ENCODE assay signal across 22 mouse cellular contexts in the genomic region with DNA sequence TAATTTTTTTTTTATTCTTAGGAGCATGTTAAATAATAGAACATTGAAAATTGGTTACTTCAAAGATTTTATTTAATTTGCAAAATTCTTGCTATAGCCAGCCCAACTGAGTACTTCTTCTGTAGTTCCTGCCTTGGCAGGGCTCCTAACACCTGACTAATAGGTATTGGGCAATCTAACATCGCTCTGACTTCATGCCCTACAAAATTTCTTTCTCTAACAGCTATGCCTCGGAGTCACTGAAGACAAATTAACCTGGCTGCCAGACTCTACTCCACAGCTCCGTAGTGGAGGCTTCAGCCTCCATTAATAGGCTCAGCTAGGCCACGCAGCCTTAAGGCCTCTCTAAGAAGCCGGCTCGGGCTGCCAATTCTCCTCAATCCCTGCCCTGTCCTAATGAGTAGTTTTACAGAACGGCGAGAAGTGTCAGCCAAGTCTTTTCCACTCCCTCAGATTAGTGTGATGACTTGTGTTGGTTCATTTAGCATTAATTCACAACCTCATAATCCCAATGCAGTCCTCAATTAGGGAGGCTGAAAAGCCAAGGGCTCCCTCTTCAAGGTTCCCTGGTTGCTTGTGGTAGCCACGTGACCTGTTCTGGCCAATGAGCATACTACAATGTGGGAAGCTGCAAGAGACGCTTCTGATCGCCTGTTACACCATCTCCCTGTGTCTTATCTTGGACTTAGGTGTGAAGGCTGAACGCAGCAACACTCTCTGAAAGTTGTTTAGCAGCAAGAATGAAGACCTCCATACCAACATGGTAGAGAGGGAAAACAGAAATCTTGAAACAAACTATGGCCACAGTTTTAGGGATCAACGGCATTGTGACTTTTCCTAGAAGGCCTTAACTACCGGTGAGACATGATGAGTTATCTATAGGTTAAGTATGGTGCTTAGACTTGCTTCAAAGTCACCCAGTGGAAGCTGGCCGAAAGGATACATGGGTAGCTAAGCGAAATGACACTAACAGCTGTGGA. TPM values are rescaled to one million over a fixed set of nuclear protein-coding genes. Genes with fewer than 3 reads are reported as not detected.
DNase-seq lines count a peak whose midpoint lies in the region; ATAC-seq and TF ChIP-seq lines count a peak whose summit lies in the region.
"Had no signal": no experiment of that assay in that cellular context is flagged by ENCODE, and none has a peak within 500 bp of the region (broad histone marks: within the 10 kb centered on the region; RNA-seq: fewer than 3 reads in every experiment).

No protein-coding gene starts in this region.

- H3K4me1 ChIP-seq in liver, adult 2 months (ENCODE audit: control insufficient read depth, insufficient read depth, low read length) = no peaks in the 10 kb centered on the region
- no peaks in the 10 kb centered on the region for H3K4me1 ChIP-seq in liver, embryonic 11.5 days (replicated peaks; ENCODE audit: control insufficient read depth, insufficient read depth, low read length)
- H3K4me1 ChIP-seq in limb, embryonic 15.5 days = peaks cover 3% of the 10 kb centered on the region; the same call in 1 of the 2 replicates
- H3K4me1 ChIP-seq in intestine, embryonic 16.5 days (ENCODE audit: control insufficient read depth, insufficient read depth, low read length) = no peaks in the 10 kb centered on the region
- H3K4me1 ChIP-seq: limb, embryonic 12.5 days had no signal

- DNase-seq in adrenal gland, adult 8-10 months = peak; percentile 15
- no peak for DNase-seq in adrenal gland, postnatal 4 days (ENCODE audit: low spot score in 2 of 2)
- peak; percentile 48 for DNase-seq in liver, adult 2 months (ENCODE audit: extremely low read depth, low read depth, low spot score)
- DNase-seq in liver, embryonic 11.5 days (ENCODE audit: low spot score) = no peak
- DNase-seq in R1 (ENCODE audit: low read depth, low spot score) = peak; percentile 30
- no peak for DNase-seq in left cerebral cortex, postnatal 25 days (ENCODE audit: low spot score in 2 of 2)
- DNase-seq: cerebellum, adult 9-10 months; heart, adult 2 months; kidney, postnatal 4 days; liver, postnatal 0 days; right cerebral cortex, adult 18-20 months; thymus, adult 2 months had no signal

- no peak for TF ChIP-seq CTCF in liver, adult 2 months (IDR thresholded peaks at IDR 0.05; ENCODE audit: low read depth, low read length)

- WGBS in liver, adult 2 months = 77% methylated on average over 16 of the region's 16 CpGs
- WGBS in liver, embryonic 11.5 days = 83% methylated on average over 16 of the region's 16 CpGs
- 69% methylated on average over 16 of the region's 16 CpGs for WGBS in limb, embryonic 15.5 days
- 87% methylated on average over 16 of the region's 16 CpGs for WGBS in intestine, embryonic 16.5 days

- no peaks in the 10 kb centered on the region for H3K9me3 ChIP-seq in liver, embryonic 11.5 days (ENCODE audit: control insufficient read depth, low read length)
- H3K9me3 ChIP-seq in limb, embryonic 15.5 days = no peaks in the 10 kb centered on the region
- no peaks in the 10 kb centered on the region for H3K9me3 ChIP-seq in intestine, embryonic 16.5 days (ENCODE audit: control insufficient read depth, low read length)
- H3K9me3 ChIP-seq: hindbrain, embryonic 10.5 days; limb, embryonic 12.5 days; midbrain, embryonic 15.5 days had no signal

- H3K4me2 ChIP-seq in liver, embryonic 11.5 days = no peak overlapping the region
- no peak overlapping the region for H3K4me2 ChIP-seq in limb, embryonic 15.5 days
- H3K4me2 ChIP-seq in intestine, embryonic 16.5 days (ENCODE audit: low read depth, low read length) = no peak overlapping the region
- H3K4me2 ChIP-seq: limb, embryonic 12.5 days; midbrain, embryonic 15.5 days had no signal

- H3K27ac ChIP-seq in liver, adult 2 months (replicated peaks; ENCODE audit: insufficient read depth, low read depth, low read length) = no peak overlapping the region
- H3K27ac ChIP-seq in liver, embryonic 11.5 days (ENCODE audit: low read depth, low read length) = no peak overlapping the region
- no peak overlapping the region for H3K27ac ChIP-seq in limb, embryonic 15.5 days
- H3K27ac ChIP-seq in intestine, embryonic 16.5 days (ENCODE audit: low read length) = no peak overlapping the region
- H3K27ac ChIP-seq: heart, adult 2 months; hindbrain, embryonic 10.5 days; limb, embryonic 12.5 days; midbrain, embryonic 15.5 days had no signal

- no peaks in the 10 kb centered on the region for H3K79me2 ChIP-seq in liver, adult 2 months (ENCODE audit: control insufficient read depth, insufficient read depth, low read length)

- H3K4me3 ChIP-seq in liver, adult 2 months (ENCODE audit: insufficient read depth, low read depth, low read length) = no peak overlapping the region
- H3K4me3 ChIP-seq in liver, embryonic 11.5 days (ENCODE audit: low read depth, low read length) = no peak overlapping the region
- H3K4me3 ChIP-seq in limb, embryonic 15.5 days = no peak overlapping the region
- H3K4me3 ChIP-seq in intestine, embryonic 16.5 days (ENCODE audit: low read length) = no peak overlapping the region
- H3K4me3 ChIP-seq: heart, adult 2 months; hindbrain, embryonic 10.5 days; limb, embryonic 12.5 days; midbrain, embryonic 15.5 days had no signal

- intact Hi-C loops in left cerebral cortex, postnatal 25 days (cut with DNase I) = no loop called here

- H3K36me3 ChIP-seq in liver, adult 2 months (ENCODE audit: control insufficient read depth, insufficient read depth, low read length) = no peaks in the 10 kb centered on the region
- no peaks in the 10 kb centered on the region for H3K36me3 ChIP-seq in liver, embryonic 11.5 days (ENCODE audit: control insufficient read depth, insufficient read depth, low read length)
- H3K36me3 ChIP-seq in limb, embryonic 15.5 days = no peaks in the 10 kb centered on the region
- no peaks in the 10 kb centered on the region for H3K36me3 ChIP-seq in intestine, embryonic 16.5 days (ENCODE audit: control insufficient read depth, insufficient read depth, low read length)
- H3K36me3 ChIP-seq: hindbrain, embryonic 10.5 days; limb, embryonic 12.5 days; midbrain, embryonic 15.5 days had no signal

- TF ChIP-seq POLR2A in liver, adult 2 months (IDR thresholded peaks at IDR 0.05; ENCODE audit: extremely low read depth, insufficient read depth, low read length) = no peak

- H3K9ac ChIP-seq in liver, adult 2 months (ENCODE audit: low read depth, low read length) = no peak overlapping the region
- H3K9ac ChIP-seq in liver, embryonic 11.5 days (ENCODE audit: low read depth, low read length) = no peak overlapping the region
- H3K9ac ChIP-seq in limb, embryonic 15.5 days = no peak overlapping the region
- H3K9ac ChIP-seq in intestine, embryonic 16.5 days (ENCODE audit: low read depth, low read length) = no peak overlapping the region
- H3K9ac ChIP-seq: limb, embryonic 12.5 days; liver, postnatal 0 days; midbrain, embryonic 15.5 days had no signal

- no peak for ATAC-seq in liver, embryonic 11.5 days (replicated peaks; ENCODE audit: low FRiP score)
- ATAC-seq in limb, embryonic 15.5 days (ENCODE audit: insufficient number of reproducible peaks, low FRiP score, low TSS enrichment, low read depth) = peak; percentile 61; the same call in 1 of the 2 replicates
- ATAC-seq in intestine, embryonic 16.5 days = no peak
- ATAC-seq: liver, postnatal 0 days; midbrain, embryonic 15.5 days; Patski had no signal

- no peaks in the 10 kb centered on the region for H3K27me3 ChIP-seq in liver, adult 2 months (ENCODE audit: control insufficient read depth, insufficient read depth, low read length)
- H3K27me3 ChIP-seq in liver, embryonic 11.5 days (replicated peaks; ENCODE audit: control insufficient read depth, insufficient read depth, low read length) = no peaks in the 10 kb centered on the region
- H3K27me3 ChIP-seq in limb, embryonic 15.5 days = no peaks in the 10 kb centered on the region
- no peaks in the 10 kb centered on the region for H3K27me3 ChIP-seq in intestine, embryonic 16.5 days (replicated peaks; ENCODE audit: control insufficient read depth, insufficient read depth, low read length)
- H3K27me3 ChIP-seq: limb, embryonic 12.5 days; midbrain, embryonic 15.5 days had no signal

RNA-seq across cellular contexts. Expression of gene Myh2, which starts 18.9 kb away (rescaled TPM):
- total RNA-seq in adrenal gland, adult 8-10 months (2022) = not detected
- 10 to 100 TPM in 1 of 2 experiments, 1 to 10 TPM in 1; 6.4 to 35.1 TPM for total RNA-seq in adrenal gland, postnatal 4 days (2021)
- total RNA-seq in liver, adult 2 months (2014; rRNA removed) = 3.0 TPM in 1 of 2 replicates, not detected in the other
- polyA plus RNA-seq in liver, adult 2 months (2012; rRNA removed) = not detected in 2 replicates
- not detected in 2 replicates for polyA plus RNA-seq in liver, embryonic 11.5 days (2014; fragmentation: Nextera tagmentation; extraction: Ambion mirVana)
- 0.27 and 0.52 TPM in 2 replicates for polyA plus RNA-seq in limb, embryonic 15.5 days (2015; fragmentation: Nextera tagmentation; extraction: Ambion mirVana)
- polyA plus RNA-seq in intestine, embryonic 16.5 days (2015; fragmentation: Nextera tagmentation; extraction: Ambion mirVana) = 0.02 TPM in 2 replicates
- total RNA-seq in left cerebral cortex, postnatal 25 days (2021) = under 1 TPM; 0.50 to 0.57 TPM
- total RNA-seq: heart, adult 2 months; megakaryocyte, adult 5-6 weeks had no signal
- polyA plus RNA-seq: forebrain, embryonic 11.5 days; heart, adult 2 months; hindbrain, embryonic 10.5 days; kidney, embryonic 14.5 days; liver, postnatal 0 days; Patski; small intestine, adult 2 months had no signal

RNA-seq across cellular contexts. Expression of gene Myh1, which starts 47.9 kb away (rescaled TPM):
- total RNA-seq in adrenal gland, adult 8-10 months (2022) = under 1 TPM in 3 of 4 experiments, not detected in 1; 0.17 to 0.35 (median 0.25) TPM
- 10 to 100 TPM; 35.6 to 60.0 TPM for total RNA-seq in adrenal gland, postnatal 4 days (2021)
- 3.2 TPM in 1 of 2 replicates, not detected in the other for total RNA-seq in liver, adult 2 months (2014; rRNA removed)
- not detected in 2 replicates for polyA plus RNA-seq in liver, adult 2 months (2012; rRNA removed)
- polyA plus RNA-seq in liver, embryonic 11.5 days (2014; fragmentation: Nextera tagmentation; extraction: Ambion mirVana) = 0.07 and 0.13 TPM in 2 replicates
- polyA plus RNA-seq in limb, embryonic 15.5 days (2015; fragmentation: Nextera tagmentation; extraction: Ambion mirVana) = 1.0 and 1.2 TPM in 2 replicates
- polyA plus RNA-seq in intestine, embryonic 16.5 days (2015; fragmentation: Nextera tagmentation; extraction: Ambion mirVana) = 0.04 TPM in 1 of 2 replicates, not detected in the other
- total RNA-seq in left cerebral cortex, postnatal 25 days (2021) = under 1 TPM; 0.09 to 0.25 TPM
- total RNA-seq: heart, adult 2 months; megakaryocyte, adult 5-6 weeks had no signal
- polyA plus RNA-seq: forebrain, embryonic 11.5 days; heart, adult 2 months; hindbrain, embryonic 10.5 days; Patski; small intestine, adult 2 months had no signal

Comparison
In these comparisons a context has a peak if more than half of its experiments do, and no peak if none do; other contexts are left out.
1. DNase-seq: peak in adrenal gland, adult 8-10 months (single experiment), liver, adult 2 months (single experiment) and R1 (single experiment); none in adrenal gland, postnatal 4 days (0 of 2), liver, embryonic 11.5 days (single experiment) and left cerebral cortex, postnatal 25 days (0 of 2).